Mouse (Mus musculus): ENCODE measurements around the gene Gm14548.
"Not testable (repeated sequence)": the region's sequence is repeated elsewhere in the genome, so short reads cannot be mapped to it uniquely, and the experiment has no call there.

The Gm14548 gene

DNA sequence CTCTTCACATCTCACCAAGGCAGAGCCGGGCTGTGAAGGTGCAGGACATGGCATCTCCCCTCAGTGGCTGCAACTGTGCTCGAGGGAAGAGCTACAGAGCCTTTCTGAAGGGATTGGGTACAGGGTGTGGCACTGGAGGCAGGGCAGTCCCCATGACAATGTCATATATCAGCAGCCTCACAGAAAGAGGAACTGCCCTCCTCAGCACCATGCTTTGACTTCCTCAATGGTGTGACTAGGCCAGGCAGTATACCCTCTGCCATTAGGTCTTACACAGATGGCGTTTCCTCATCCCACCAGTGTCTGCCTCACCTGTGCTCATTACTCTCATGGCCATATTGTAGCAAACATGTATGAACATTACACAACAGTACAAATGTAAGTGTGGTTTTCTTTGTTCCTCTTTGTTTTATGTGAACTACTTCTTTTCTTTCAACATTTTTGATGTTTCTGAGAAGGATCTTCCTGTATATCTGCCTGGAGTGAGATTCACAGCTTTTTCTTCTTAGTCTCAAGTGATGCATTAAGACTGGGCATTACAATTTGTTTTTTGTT lies at the start of gene Gm14548:
Gene Gm14548, minus strand, starts transcription at position 85 of the 555 bp plus-strand sequence.
- in situ Hi-C loops (cut with MboI, MseI), result not testable (repeated sequence)

DNA sequence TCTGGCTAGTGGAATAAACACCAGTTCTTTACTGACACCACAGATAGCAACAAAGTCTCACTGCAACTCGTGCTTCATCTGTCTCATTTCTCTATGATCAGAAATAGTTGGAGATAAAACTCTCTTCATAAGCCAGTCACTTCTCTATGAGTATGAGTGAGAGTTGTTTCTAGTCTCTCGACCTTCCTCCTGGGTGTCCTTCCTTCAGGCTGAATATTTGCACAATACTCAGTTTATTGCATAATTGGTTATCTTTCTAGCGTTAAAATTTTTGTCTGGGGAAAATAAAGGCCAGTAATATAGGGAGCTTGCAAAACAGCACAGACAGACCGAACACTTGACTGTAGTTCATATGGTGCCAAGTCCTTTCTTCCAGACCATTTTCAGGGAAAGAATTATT lies 48.2 kb upstream of the Gm14548 start:
- in situ Hi-C loops (cut with MboI, MseI), result no loop called here

DNA sequence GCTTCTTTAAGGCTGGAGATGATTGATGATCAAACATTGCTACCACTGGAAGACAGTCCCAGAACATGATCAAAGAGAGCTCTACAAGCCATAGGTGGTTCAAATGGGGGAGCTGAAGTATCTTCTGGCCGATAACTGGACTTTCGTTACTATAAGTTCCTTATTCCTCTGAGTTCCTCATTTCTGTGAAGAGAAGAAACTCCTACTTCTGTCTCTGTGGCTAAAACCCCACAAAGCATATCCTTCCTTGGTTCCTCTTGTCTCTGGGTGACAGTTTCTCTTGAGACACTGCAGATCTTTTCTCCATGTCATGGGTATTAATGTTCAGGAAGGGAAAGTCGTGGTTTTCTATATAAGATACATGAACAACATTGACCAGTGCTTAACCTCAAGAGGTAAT lies 43.0 kb upstream of the Gm14548 start:
- in situ Hi-C loops (cut with MboI, MseI), result no loop called here

DNA sequence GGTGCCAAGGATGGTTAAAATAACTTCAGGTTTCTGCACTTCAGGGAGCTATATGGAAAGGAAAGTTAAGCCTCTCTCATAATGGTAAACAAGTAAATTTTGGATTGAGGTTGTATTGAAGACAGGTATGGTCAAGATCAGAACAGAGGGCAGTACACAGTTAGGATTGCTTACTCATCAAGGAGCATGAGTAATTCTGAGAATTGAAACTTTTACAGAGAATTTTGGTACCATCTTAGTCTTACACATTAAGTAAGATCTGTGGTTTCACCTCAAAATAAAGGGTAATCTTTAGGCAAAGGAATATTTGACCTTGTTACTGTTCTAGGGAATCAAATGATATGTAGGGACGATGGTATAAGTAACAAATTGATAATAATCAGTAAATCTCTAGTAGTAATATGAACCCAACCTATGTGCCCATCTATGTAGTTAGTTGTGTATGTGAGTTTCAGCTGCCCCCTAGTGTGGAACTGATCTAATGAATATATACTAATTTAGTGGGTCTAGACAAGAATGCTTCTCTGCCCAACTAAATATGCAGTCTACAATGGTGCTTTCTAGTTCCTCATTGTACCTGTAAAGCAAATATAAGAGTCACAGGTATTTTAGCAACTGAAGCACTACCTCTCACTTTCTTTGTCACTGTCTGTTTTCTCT lies 42.1 kb upstream of the Gm14548 start:
- in situ Hi-C loops (cut with MboI, MseI), result no loop called here

DNA sequence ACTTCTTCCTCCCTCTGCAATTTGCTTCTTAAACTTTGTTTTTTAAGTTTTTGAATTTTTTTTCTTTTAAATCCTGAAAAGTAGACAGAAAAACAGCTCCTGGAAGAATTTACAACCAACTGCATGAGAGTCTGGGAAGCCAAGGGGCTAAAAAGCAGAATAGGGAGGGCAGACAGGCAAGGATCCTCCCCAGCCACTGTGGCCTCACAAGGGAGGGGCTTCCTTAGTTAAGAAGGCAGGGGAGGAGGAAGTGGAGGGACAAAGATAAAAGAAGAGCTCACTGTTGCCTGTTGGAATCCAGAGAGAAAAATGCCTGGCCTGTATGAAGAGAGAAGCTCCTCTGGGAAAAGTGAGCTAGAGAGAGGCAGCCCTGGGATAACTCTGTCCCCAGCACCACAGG lies 37.6 kb upstream of the Gm14548 start:
- in situ Hi-C loops (cut with MboI, MseI), result not testable (repeated sequence)

DNA sequence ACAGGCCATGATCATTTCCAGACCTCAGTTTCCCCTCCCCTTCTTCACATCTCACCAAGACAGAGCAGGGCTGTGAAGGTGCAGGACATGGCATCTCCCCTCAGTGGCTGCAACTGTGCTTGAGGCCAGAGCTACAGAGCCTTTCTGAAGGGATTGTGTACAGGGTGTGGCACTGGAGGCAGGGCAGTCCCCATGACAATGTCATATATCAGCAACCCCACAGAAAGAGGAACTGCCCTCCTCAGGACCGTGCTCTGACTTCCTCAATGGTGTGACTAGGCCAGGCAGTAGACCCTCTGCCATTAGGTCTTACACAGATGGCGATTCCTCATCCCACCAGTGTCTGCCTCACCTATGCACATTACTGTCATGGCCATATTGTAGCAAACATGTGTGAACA lies 17.5 kb upstream of the Gm14548 start, which contains the start of gene Lilra6:
Gene Lilra6, minus strand, starts transcription at position 117 of the 400 bp plus-strand sequence.
- in situ Hi-C loops (cut with MboI, MseI), result not testable (repeated sequence)

DNA sequence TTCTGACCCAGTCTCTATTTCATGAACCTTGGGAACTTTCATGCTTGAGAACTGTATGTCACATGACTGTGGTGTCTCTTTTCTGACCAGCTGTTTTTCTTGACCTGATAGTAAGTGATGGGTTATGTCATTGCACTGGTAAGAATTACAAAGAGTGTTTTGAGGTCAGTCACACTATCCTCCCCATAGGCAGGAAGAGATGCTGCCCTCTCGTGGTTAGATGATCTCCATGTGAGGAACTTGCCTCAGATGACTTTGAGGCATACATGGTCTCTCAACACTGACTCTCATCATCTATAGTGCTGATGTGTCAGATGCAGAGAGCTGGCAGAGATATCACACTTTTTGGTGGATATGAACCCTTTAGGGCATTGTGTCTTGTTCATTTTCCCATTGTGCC lies 5.8 kb upstream of the Gm14548 start:
- in situ Hi-C loops (cut with MboI, MseI), result loop anchor here (10.0 kb wide), 1 partner anchor 119 kb away; no protein-coding TSS in a partner anchor

DNA sequence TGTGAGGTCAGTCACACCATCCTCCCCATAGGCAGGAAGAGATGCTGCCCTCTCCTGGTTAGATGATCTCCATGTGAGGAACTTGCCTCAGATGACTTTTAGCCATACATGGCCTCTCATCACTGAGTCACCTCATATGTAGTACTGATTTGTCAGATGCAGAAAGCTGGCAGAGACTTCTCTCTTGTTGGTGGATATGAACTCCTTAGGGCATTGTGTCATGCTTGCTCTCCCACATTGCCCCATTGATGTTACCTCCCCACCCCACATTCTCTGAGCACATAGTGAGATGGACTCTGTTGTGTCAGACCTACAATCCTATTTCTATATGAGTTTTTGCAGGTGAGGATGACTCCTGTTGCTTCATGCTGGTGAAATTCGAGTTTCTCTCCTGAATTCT lies 22.9 kb downstream of the Gm14548 start:
- in situ Hi-C loops (cut with MboI, MseI), result loop anchor here (5.0 kb wide), 1 partner anchor 53 kb away; no protein-coding TSS in a partner anchor

DNA sequence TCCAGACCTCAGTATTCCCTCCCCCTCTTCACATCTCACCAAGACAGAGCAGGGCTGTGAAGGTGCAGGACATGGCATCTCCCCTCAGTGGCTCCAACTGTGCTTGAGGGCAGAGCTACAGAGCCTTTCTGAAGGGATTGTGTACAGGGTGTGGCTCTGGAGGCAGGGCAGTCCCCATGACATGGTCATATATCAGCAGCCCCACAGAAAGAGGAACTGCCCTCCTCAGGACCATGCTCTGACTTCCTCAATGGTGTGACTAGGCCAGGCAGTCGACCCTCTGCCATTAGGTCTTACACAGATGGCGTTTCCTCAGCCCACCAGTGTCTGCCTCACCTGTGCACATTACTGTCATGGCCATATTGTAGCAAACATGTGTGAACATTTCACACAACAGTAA lies 53.0 kb downstream of the Gm14548 start, which contains the start of gene Pira2:
Gene Pira2, minus strand, starts transcription at position 101 of the 400 bp plus-strand sequence.
- in situ Hi-C loops (cut with MboI, MseI), result loop anchor here (5.0 to 25.0 kb wide), 2 partner anchors 47 to 233 kb away; partner anchors contain the start of genes Ndufa3 and Oscar

DNA sequence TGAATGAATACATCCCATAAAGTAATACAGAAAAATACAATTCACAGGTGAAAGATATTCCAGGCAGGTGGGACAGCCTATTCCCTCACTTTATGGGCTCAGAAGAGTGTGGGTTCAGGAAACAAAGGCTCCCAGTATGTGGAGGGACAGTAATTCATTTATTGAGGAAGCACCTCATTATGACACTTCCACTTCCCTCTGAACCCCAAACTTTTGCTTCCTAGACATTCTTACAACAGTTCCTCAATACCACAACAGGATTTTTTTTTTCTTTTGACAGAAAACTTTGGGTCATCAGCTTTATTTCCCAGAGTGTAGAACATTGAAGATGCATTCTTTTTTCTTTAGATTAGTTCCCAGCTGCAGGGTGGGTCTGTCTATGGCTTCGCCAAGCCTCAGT lies 60.1 kb downstream of the Gm14548 start:
- in situ Hi-C loops (cut with MboI, MseI), result loop anchor here (25.0 kb wide), 1 partner anchor 226 kb away; the partner anchor contains the start of genes Ndufa3 and Oscar
